Mouse (Mus musculus): ENCODE measurements around the gene Txk.

Gene Txk

DNA sequence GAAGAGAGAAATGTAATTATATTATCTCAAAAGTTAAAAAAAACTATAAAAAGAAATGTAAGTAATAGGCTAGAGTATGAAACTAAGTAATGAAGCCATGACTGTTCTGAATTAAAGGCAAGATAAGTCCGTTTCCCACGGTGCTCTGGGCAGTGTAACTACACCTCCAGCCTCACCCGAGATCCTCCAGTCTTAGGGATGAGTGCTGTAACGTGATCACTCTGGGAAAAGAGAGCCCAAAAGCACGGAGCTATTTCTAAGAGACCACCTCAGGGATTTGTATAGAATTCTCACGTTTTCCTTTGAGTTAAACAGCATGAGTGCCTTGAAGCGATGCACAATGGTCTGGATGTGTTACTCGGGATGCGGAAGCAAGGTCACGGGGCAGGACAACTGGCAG, 46.5 kb downstream of the Txk start:
- in situ Hi-C loops (cut with MboI; ENCODE audit: unreplicated experiment in 2 of 2) = loop anchor here in 1 of 2 experiments (10.0 to 25.0 kb wide), 2 partner anchors 351 to 681 kb away; no protein-coding TSS in a partner anchor

- in situ Hi-C loops (cut with MboI; ENCODE audit: unreplicated experiment in 2 of 2) = loop anchor here in 1 of 2 experiments (10.0 to 25.0 kb wide), 2 partner anchors 347 to 685 kb away; no protein-coding TSS in a partner anchor
Measured at GRCm38 (mm10) chr5:72702202-72702601, 50.4 kb downstream of the Txk start.

DNA sequence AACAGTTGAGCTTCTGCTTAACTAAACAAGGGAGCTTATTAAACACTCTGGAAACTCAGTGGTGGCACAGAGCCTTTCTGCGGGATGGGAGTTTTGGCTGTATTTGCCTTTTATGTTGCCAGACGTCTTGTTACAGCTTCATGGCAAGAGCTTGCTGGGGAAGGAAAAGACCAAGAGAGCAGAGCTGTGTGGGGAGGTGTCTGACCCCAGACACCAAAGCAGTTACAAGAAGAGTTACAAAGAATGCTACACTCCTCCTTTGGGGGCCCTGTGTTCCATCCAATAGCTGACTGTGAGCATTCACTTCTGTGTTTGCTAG, 53.1 kb downstream of the Txk start:
- in situ Hi-C loops (cut with MboI; ENCODE audit: unreplicated experiment in 2 of 2) = no loop called here

- in situ Hi-C loops (cut with MboI; ENCODE audit: unreplicated experiment in 2 of 2) = no loop called here
Measured at GRCm38 (mm10) chr5:72698818-72699499, 53.6 kb downstream of the Txk start.

DNA sequence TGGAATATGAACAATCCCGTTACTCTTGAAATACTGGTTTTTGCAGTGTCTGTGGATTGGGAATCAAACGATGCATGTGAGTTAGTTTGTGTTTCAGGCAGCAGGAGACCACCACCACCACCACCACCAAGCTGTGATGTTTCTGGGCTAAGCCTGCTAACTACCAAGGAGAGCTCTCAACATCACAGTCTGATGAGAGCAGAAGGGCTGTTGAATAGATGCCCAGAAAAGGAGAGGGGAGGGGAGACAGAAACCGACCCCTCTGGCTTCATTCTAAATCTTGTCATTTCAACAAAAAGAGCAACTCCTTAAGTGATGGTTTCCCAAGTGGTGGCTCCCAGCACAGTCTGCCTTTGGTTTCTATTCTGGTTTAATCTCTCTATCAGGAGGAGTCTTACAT, 54.2 kb downstream of the Txk start:
- in situ Hi-C loops (cut with MboI; ENCODE audit: unreplicated experiment in 2 of 2) = no loop called here

GRCm38 (mm10) chr5:72696491-72696890, 56.1 kb downstream of the Txk start:
- in situ Hi-C loops (cut with MboI; ENCODE audit: unreplicated experiment in 2 of 2) = no loop called here

DNA sequence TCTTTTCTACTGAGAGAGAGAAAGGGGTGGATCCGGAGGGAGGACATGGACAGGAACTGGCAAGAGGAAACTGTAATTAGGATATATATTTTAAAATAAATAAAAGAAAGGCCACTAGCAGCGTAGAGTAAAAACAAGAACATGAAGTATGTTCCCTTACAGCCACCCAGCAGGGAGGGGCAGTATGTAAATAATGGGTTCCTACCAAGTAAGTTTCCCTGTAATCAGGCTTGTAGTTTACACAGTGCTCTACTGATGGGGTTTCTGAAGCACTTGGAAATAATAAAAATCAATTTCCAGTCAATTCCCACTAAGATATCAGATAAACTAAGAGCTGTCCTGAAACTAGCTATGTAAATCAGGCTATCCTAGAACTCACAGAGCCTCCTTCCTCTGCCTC, 57.9 kb downstream of the Txk start:
- in situ Hi-C loops (cut with MboI; ENCODE audit: unreplicated experiment in 2 of 2) = no loop called here

GRCm38 (mm10) chr5:72690516-72690915, 62.1 kb downstream of the Txk start:
- in situ Hi-C loops (cut with MboI; ENCODE audit: unreplicated experiment in 2 of 2) = no loop called here

DNA sequence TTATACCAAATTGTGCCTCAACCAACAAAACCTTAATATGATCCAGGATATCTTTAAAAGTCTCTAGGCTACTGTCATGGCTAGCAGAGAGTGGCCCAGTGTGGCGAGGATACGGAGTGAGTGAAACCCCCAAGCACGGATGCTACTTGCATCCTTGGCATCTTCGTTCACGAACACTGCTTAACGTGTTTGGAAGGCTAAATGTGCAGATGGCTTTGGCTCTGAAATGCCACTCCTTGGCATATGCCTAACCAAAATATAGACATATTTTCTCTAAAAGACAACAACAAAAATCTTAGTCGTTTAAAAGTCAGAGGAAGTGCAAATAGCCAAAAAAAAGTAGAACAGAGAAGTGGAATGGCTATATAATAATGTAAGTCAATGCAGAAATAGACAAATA, 63.0 kb downstream of the Txk start:
- in situ Hi-C loops (cut with MboI; ENCODE audit: unreplicated experiment in 2 of 2) = no loop called here

- in situ Hi-C loops (cut with MboI; ENCODE audit: unreplicated experiment in 2 of 2) = no loop called here
Measured at GRCm38 (mm10) chr5:72681451-72681850, 71.1 kb downstream of the Txk start.

DNA sequence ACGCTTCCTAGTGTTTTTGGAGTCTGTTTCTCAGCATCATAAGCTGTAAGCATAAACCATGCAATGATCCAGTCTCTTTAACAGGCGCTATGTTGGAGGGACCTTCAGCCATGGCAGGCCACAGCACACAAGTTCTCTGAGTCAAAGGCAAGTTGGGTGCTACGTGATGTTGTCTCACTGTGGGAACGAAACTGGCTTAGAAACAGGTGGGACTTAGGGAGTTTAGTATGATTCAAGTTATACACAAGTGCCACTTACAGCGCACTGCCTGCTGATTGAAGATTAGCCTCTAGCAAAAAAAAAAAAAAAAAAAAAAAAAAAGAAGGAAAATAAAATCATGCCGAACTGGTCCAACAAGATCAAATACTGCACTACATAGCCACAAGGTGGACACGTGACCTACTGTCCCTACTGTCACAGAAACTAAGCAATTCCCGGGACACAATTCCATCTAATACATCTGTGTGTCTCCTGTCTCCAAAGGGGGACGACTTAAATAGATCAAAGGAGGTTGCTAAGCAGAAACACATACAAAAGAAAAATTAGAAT, 77.5 kb downstream of the Txk start:
- in situ Hi-C loops (cut with MboI; ENCODE audit: unreplicated experiment in 2 of 2) = no loop called here

DNA sequence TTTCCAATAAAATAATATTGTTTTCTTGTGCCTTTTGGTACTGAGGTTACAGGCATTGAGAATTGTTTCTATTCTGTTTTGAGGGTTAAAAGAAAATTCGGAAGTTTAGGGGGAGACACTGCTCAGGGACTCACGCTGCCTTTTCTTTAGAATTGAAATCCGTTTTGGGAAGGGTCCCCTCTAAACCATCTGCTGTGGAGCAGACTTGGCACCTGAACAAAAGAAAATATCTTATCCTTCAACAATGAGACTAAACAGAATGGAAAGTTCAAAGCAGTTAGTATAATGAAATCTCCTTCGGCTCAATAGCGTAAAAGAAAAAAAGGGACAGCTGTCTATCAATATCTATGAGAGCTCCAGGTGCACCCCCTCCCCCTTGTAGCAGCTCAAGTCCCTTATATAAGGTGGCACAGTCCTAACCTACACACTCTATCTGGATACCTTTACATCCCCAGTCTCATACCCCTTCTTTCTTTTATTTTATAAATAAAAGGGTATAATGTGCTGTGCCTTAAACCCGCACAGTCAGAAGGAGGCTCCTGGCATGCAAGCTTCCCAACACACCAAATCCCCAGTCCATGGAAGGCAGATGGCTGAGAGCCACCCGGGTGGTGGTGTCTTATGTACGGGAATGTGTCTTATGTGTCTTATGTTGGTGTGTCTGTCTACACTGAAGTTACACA, 81.4 kb downstream of the Txk start:
- in situ Hi-C loops (cut with MboI; ENCODE audit: unreplicated experiment in 2 of 2) = no loop called here

DNA sequence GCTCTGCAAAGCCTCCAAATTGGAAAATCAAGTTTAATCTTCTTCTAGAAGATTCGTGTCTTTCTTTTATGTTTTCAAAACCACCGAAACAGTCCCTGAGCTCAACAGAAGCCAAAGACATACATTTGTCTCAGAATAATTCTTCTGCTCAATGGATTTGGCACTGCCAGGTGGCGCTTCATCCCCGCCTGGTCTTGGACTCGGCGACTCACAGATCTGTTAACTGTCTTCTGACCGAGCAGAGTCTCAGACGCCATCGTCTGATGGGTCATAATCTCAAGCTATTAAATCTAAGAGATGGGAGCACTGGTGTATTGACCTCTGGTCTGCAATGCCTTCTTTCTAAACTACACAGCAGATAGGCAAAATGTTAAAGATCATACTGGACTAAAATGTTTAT, 84.2 kb downstream of the Txk start:
- in situ Hi-C loops (cut with MboI; ENCODE audit: unreplicated experiment in 2 of 2) = loop anchor here (10.0 kb wide), 2 partner anchors 86 to 226 kb away; partner anchors contain the start of gene Txk (in 1 of the 2)

DNA sequence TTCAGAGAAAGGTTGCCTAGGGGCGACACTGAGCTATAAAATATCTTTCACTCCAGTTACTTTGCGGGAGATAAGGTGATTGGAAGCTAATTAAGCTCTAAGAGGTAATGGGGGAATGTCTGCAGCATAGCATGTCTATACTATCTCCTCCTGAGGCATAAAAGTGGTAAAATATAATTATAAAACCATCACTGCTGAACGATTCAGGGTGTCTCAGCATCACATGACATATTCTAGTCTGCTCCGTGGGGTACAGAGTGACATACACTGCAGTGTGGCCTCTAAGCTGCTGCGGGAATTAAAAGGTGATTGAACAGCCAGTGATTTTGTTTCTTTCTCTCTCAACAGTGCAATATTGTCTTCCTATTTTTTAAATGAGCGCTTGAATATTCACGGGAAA, 86.1 kb downstream of the Txk start:
- in situ Hi-C loops (cut with MboI; ENCODE audit: unreplicated experiment in 2 of 2) = loop anchor here (10.0 kb wide), 2 partner anchors 88 to 228 kb away; partner anchors contain the start of gene Txk (in 1 of the 2)

DNA sequence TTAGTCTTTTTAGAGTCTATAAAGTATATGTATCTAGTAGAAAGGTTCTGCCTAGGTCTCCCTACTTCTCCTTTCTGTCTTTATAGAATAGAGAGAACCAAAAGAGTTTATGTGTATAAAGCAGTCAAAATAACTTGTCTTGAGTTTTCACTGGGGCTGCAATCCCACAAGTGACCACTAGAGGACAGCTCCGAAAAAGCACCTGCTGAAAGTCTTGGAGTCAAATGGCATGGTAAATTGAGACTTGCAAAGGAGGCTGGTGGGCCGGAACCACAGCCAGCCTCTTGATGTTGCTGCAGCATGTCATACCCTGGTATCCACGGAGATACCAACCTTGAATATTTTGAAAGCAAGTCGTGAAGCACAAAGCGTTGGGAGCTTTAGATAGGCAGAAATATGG, 87.3 kb downstream of the Txk start:
- in situ Hi-C loops (cut with MboI; ENCODE audit: unreplicated experiment in 2 of 2) = loop anchor here (10.0 kb wide), 2 partner anchors 90 to 230 kb away; partner anchors contain the start of gene Txk (in 1 of the 2)

GRCm38 (mm10) chr5:72664854-72665253, 87.7 kb downstream of the Txk start:
- in situ Hi-C loops (cut with MboI; ENCODE audit: unreplicated experiment in 2 of 2) = loop anchor here (5.0 to 10.0 kb wide), 3 partner anchors 90 to 232 kb away; partner anchors contain the start of gene Txk (in 1 of the 2)

DNA sequence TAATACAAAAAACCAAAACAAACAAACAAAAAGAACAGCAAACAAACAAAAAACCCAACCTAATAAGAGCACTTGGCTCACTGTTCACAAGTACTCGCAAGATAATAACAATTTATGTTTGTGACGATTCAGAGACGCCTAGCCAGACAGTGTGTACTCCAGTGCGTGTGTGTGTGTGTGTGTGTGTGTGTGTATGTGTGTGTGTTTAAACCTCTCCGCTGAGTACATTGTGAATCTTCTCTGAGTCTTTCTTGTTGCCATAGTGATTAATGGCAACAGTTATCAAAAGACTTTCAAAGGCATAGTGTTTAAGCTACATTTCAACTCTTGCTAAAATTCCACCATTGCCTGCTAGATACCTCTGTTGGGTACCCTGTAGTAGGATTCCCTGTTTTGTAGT, 88.5 kb downstream of the Txk start:
- in situ Hi-C loops (cut with MboI; ENCODE audit: unreplicated experiment in 2 of 2) = loop anchor here (5.0 to 10.0 kb wide), 3 partner anchors 91 to 233 kb away; partner anchors contain the start of gene Txk (in 1 of the 2)

DNA sequence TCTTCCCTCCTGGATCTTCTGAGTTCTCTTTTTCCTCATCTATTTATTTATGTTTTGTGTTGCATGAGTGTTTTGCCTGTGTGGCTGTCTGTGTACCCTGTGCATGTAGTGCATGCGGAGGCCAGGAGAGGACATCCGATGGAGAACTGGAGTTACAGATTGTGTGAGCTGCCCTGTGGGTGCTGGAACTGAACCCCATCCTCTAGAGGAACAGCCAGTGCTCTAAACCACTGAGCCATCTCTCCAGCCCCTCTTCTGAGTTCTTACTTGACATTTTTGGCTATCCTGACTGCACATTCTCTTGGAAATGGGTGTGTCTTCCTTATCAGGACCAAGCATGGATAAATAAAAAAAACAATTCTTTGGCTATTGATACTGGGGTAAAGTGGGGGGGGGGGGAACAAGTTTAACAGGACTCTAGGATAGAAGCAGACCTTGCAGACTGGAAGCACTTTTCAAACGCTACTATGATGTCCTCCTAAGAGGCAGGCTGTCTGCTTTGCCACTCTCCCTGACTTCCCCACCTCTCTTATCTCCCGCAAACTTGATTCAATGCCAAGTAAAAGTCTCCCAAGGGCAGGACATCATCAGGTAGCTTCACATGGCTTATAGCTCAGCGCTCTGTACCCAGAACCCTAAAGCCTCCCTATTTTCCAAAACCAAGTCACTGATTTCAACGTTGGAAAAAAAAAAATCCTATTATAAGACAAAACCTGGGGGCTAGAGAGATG, 91.4 kb downstream of the Txk start:
- in situ Hi-C loops (cut with MboI; ENCODE audit: unreplicated experiment in 2 of 2) = loop anchor here (5.0 to 10.0 kb wide), 3 partner anchors 94 to 236 kb away; partner anchors contain the start of gene Txk (in 1 of the 2)

DNA sequence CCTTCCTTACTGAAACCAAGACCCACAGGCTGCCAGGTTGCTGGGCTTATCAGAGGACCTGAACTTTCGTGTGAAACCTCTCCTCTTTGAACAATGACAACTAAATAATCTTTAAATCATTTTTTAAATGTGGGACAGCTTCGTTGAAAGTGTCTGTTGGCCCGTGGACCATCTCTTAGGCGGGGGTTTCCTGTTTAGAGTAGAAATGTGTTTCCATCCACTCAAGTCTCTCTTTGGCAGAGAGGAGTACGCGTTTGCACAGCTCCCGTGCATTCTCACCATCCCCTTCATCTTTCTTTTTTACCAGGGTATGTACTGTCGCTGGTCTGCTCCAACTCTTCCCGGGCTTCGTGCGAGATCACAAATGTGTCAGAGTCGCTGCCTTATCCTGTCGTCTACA, 94.2 kb downstream of the Txk start:
- in situ Hi-C loops (cut with MboI; ENCODE audit: unreplicated experiment in 2 of 2) = no loop called here

- in situ Hi-C loops (cut with MboI; ENCODE audit: unreplicated experiment in 2 of 2) = no loop called here
Measured at GRCm38 (mm10) chr5:72656270-72656791, 96.2 kb downstream of the Txk start.
